Mouse (Mus musculus) yolk sac, embryonic 10.5 days (tissue): ENCODE data around the gene Fam178b.
A peak's percentile ranks its signal among the peaks of the same experiment; 100 is the strongest.

ENCODE experiments used
- DNase-seq: peaks from one replicate; pipeline ENCODE4 v3.0.0-alpha.2; 2017; ENCODE audit warnings: low spot score

Gene Fam178b

GRCm38 (mm10) chr1:36588476-36589450 lies 94.2 kb downstream of the Fam178b start:
- DNase-seq: peak; percentile 40

GRCm38 (mm10) chr1:36587860-36588259 lies 95.1 kb downstream of the Fam178b start:
- no peak for DNase-seq

- DNase-seq: no peak
These were observed 96.7 kb downstream of the Fam178b start for GRCm38 (mm10) chr1:36586288-36586687.

- DNase-seq: no peak
These were observed 99.4 kb downstream of the Fam178b start for GRCm38 (mm10) chr1:36583408-36584116.

- DNase-seq: no peak
These were observed 100.8 kb downstream of the Fam178b start for GRCm38 (mm10) chr1:36582211-36582610.

- DNase-seq: no peak
These were observed 101.7 kb downstream of the Fam178b start for GRCm38 (mm10) chr1:36581260-36581659.

GRCm38 (mm10) chr1:36580384-36581207 lies 102.4 kb downstream of the Fam178b start:
- peak; percentile 80 for DNase-seq

GRCm38 (mm10) chr1:36579974-36580383 lies 103.0 kb downstream of the Fam178b start:
- no peak for DNase-seq

GRCm38 (mm10) chr1:36576991-36577675 lies 105.8 kb downstream of the Fam178b start:
- no peak for DNase-seq

- DNase-seq: no peak
These were observed 107.6 kb downstream of the Fam178b start for GRCm38 (mm10) chr1:36575347-36575746.

- no peak for DNase-seq
These were observed 108.6 kb downstream of the Fam178b start for GRCm38 (mm10) chr1:36574196-36574955.

- DNase-seq: no peak
These were observed 109.5 kb downstream of the Fam178b start for GRCm38 (mm10) chr1:36573524-36573923.

GRCm38 (mm10) chr1:36572709-36573108 lies 110.3 kb downstream of the Fam178b start:
- DNase-seq: no peak

GRCm38 (mm10) chr1:36572140-36572700 lies 110.8 kb downstream of the Fam178b start:
- DNase-seq: no peak

GRCm38 (mm10) chr1:36571627-36572026 lies 111.4 kb downstream of the Fam178b start:
- no peak for DNase-seq

- DNase-seq: no peak
These were observed 112.7 kb downstream of the Fam178b start for GRCm38 (mm10) chr1:36570320-36570719.

GRCm38 (mm10) chr1:36569694-36570276 lies 113.2 kb downstream of the Fam178b start:
- DNase-seq: no peak

GRCm38 (mm10) chr1:36568776-36569175 lies 114.2 kb downstream of the Fam178b start:
- DNase-seq: no peak

- DNase-seq: no peak
These were observed 115.0 kb downstream of the Fam178b start for GRCm38 (mm10) chr1:36567818-36568603.
